Mouse (Mus musculus): ENCODE measurements around the gene Slc6a18.
A peak's percentile ranks its signal among the peaks of the same experiment; 100 is the strongest.
"Not testable (repeated sequence)": the region's sequence is repeated elsewhere in the genome, so short reads cannot be mapped to it uniquely, and the experiment has no call there.

Gene Slc6a18

DNA sequence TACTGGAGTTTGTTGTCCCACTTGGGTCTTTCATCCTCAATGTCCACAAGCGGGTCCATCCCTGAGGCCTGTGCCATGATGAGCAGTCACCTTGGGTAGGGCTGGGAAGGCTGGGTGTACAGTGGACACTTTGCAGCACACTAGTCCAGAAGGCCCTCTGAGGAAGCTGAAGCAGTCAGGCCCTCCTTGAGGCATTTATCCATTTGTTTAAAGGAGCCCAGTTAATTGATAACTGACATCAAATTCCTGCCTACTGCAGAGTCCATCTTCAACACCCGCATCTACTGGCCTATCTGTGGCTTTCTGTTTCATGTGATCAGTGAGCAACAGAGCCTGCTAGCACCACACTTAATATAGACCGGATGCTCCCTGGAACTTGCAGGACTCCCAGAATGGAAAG lies at the start of gene Slc6a18:
Slc6a18 (minus strand) TSS at position 171 of the 400 bp plus-strand sequence.
- no peak for DNase-seq (ENCODE audit: extremely low spot score)

DNA sequence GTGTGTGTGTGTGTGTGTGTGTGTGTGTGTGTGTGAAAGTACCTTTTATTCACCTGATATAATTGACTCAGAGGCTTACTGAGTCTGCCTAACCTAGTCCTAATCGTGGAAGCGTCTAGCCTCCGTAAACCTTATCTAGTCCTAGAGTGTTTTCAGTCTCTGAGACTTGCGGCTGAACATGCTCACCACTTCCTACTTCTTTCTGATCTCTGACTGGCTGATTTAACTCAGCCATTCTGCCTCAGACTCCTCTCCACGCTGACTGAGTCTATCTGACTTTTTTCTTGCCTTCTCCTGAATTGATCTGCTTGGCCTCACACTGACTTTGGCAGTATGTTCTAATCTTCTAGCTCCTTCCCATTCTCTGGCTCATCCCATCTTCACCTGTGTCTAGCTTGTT lies 47.5 kb upstream of the Slc6a18 start:
- DNase-seq (ENCODE audit: extremely low spot score) = no peak

GRCm38 (mm10) chr13:73723081-73723668 lies 45.4 kb upstream of the Slc6a18 start:
- peak; percentile 41 for DNase-seq (ENCODE audit: extremely low spot score)

GRCm38 (mm10) chr13:73720241-73720640 lies 42.4 kb upstream of the Slc6a18 start:
- no peak for DNase-seq (ENCODE audit: extremely low spot score)

- peak; percentile 80 for DNase-seq (ENCODE audit: extremely low spot score)
These were observed 40.4 kb upstream of the Slc6a18 start for GRCm38 (mm10) chr13:73718225-73718624.

GRCm38 (mm10) chr13:73714020-73714419 lies 36.2 kb upstream of the Slc6a18 start:
- no peak for DNase-seq (ENCODE audit: extremely low spot score)

- DNase-seq (ENCODE audit: extremely low spot score) = no peak
These were observed 35.4 kb upstream of the Slc6a18 start for GRCm38 (mm10) chr13:73713204-73713603.

DNA sequence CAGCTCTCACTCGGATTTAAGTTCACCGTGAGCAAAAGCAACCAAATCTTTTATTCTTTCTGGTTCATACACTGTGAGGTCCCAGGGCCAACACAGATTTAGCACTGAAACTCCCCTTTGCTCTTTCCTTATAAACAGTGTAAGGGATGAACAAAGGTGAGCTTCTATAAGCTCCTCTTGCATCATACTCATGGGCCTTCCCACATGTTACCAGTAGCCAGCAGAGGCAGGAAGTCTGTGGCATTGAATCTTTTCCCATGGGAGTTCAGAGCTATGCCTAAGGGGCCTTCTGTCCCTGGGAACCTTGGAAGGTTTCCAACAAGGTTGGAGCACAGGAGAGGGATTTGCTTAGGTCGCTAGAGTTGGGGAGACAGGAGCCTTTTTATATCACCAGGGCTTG lies 34.4 kb upstream of the Slc6a18 start:
- no peak for DNase-seq (ENCODE audit: extremely low spot score)

- DNase-seq (ENCODE audit: extremely low spot score) = no peak
These were observed 34.0 kb upstream of the Slc6a18 start for GRCm38 (mm10) chr13:73711803-73712202.

- no peak for DNase-seq (ENCODE audit: extremely low spot score)
These were observed 33.4 kb upstream of the Slc6a18 start for GRCm38 (mm10) chr13:73711221-73711620.

- DNase-seq (ENCODE audit: extremely low spot score) = no peak
These were observed 31.7 kb upstream of the Slc6a18 start for GRCm38 (mm10) chr13:73709491-73709890.

GRCm38 (mm10) chr13:73704694-73705325 lies 27.0 kb upstream of the Slc6a18 start, which contains the start of gene Slc6a19:
Slc6a19 (minus strand) TSS chr13:73704865.
- no peak for DNase-seq (ENCODE audit: extremely low spot score)

- not testable (repeated sequence) for DNase-seq (ENCODE audit: extremely low spot score)
These were observed 25.7 kb upstream of the Slc6a18 start for GRCm38 (mm10) chr13:73703486-73703885.

DNA sequence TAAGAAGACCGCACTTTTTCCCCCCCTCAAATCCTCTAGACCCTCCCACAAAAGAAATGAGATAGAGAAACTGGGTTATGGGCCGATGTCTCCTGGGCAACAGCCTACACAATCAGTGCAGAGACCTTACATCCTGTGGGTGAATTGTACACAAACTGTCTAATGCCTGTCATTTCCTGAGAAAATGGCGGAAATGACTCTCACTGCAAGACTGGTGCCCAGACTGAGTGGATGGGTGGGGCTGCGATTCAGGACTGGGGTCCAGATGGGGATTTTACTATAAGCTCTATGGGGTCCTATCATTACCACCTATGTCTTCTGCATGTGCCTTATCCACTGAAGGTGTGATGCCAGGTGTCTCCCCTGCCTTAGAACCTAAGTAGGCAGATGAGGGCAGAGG lies 25.0 kb upstream of the Slc6a18 start:
- no peak for DNase-seq (ENCODE audit: extremely low spot score)

DNA sequence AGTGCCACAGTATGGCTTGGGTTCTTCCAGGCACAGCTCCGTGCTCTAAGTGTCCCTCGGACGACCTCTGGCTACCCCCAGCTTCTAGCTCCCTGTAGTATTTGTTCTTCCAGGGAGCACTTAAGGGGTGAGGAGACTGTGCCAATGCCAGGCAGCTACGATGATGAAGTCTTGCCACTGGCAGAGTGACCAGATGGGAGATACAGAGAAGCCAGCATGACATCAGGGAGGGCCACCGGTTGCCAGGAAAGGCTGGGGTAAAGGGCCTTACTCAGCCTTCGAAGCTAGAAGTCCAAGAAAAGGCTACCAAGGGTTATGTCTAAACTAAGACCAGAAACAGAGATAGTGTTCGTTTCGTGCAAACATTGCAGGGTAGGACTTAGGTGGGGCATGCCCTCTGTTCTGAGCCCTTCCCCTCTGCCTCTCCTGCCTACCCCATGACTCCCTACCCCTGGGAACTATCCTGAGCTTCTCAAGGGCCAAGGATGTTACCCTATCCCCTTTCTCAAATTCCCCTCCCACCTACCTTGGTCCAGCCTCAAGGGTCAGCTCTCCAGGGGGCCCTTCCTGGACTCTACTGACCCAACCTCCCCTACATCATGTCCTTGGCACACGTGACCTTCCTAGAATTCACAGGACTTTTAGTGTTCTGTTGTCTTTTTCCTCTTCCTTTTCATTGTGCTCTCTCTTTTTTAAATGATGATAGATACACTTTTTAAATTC lies 23.5 kb upstream of the Slc6a18 start:
- DNase-seq (ENCODE audit: extremely low spot score) = no peak

DNA sequence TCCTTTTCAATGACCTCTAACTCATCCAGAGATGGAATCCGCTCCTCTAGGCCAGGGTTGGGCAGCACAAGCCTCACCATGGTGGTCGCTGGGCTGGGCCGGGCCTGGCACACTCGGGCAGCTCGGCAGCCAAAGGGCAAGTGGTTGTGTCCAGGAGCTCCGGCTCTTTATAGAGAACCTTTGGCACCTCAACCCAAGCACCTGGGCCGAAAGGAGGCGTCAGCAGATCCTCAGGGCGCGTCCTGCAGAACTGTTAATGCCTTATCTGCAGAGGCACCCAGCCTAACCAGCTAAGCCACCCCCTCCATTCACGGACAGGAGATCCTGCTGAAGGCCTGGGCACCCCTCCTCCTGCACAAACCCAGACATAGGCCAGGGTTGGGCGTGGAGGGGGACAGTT lies 22.7 kb upstream of the Slc6a18 start:
- DNase-seq (ENCODE audit: extremely low spot score) = no peak

GRCm38 (mm10) chr13:73699714-73700113 lies 21.9 kb upstream of the Slc6a18 start:
- DNase-seq (ENCODE audit: extremely low spot score) = no peak

GRCm38 (mm10) chr13:73696529-73696928 lies 18.7 kb upstream of the Slc6a18 start:
- no peak for DNase-seq (ENCODE audit: extremely low spot score)

GRCm38 (mm10) chr13:73694972-73695371 lies 17.1 kb upstream of the Slc6a18 start:
- no peak for DNase-seq (ENCODE audit: extremely low spot score)

DNA sequence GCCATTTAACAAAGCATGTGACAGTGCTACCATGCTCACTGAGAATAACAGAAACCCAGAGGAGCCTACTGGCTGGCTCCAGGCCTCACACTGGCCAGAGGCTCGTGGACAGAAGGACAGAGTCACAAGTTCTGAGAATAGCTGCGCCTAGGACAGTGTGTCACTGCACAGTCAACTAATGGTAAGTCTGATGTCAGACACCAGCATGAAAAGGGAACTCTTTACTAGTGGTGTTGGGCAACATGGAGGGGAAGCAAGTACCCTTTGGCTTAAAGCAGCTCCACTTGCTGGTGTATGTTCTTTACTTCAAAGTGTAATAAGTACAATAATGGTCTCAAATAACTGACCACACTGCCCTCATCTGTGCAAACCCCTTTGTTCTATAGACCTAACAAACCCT lies 15.5 kb upstream of the Slc6a18 start:
- DNase-seq (ENCODE audit: extremely low spot score) = no peak

- DNase-seq (ENCODE audit: extremely low spot score) = peak; percentile 78
These were observed 14.5 kb upstream of the Slc6a18 start for GRCm38 (mm10) chr13:73692249-73692868.

DNA sequence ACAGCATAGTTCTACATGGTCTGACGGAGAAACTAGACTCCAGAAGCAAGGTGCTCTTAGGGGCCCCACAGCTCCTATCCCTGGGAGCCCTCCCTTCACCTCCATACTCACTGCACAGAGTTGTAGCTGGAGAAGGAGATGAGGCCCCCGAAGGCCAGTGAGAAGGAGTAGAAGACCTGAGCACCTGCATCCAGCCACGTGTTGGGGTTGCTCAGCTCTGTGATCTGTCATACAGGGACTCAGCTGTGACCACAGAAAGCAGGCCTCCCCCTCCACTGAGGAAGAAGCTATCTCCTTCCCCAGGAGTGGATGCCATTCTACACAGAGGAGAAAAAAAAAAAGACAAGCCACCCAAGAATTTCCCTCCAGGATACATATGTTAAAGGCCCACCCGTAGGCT lies 11.1 kb upstream of the Slc6a18 start:
- DNase-seq (ENCODE audit: extremely low spot score) = no peak

DNA sequence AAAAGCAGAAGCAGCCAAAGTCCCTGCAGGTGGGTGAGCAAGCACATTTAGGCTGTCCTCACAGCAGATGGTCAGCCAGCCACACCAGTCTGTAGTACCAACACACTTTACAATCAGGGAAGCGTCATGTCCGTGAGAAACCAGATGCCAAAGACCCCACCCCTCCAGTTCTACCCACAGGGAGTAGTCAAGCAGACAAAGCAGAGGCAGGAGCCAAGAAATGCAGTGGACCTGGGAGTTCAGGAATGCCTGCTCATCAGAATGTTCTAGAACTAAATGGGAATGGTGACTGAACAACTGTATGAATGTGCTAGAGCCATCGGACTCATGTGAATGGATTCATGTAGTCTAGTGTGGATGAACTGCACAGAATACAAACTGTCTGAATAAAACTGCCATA lies 9.8 kb upstream of the Slc6a18 start:
- DNase-seq (ENCODE audit: extremely low spot score) = no peak
